Mouse (Mus musculus): ENCODE results near the gene Ccdc177.

Gene Ccdc177

DNA sequence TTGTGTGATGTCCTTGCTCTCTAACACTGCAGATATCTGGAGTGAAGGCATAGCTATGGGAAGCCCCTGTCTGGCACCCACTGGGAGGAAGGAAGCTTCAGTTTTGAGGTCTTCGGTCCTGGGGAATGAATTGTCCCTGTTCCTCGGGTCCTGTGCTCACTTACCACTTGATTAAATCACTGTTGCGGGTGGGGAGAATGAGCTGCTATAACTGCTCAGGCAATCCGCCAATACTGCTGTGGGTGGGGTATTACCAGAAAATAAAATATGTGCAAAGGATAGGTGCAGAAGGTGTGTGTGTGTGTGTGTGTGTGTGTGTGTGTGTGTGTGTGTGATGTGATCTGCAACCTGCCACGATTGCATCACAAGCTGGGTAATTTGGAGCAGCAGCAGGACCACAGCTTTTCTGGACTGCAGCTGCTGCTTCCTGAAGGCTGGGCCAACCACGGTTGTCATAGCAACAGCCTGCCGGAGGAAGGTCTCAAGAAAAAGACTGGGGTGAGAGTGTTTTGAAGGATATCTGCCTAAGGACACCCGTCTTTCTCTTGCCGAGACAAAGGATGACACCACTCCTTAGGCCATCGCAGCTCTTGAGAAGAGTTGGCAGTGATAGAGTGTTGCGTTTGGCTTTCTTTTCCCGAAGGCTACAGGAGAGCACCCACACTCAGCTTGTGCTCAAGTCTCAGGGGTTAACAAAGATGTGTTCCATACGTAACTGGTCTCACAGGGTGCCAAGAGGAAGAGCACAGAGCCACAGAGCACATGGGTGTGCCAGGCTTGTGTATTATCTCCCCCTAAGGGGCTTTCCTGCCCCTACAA, 23.8 kb downstream of the Ccdc177 start:
- peak in 1 of 2 experiments; percentile 44 for DNase-seq (ENCODE audit: low spot score in 2 of 2)

DNA sequence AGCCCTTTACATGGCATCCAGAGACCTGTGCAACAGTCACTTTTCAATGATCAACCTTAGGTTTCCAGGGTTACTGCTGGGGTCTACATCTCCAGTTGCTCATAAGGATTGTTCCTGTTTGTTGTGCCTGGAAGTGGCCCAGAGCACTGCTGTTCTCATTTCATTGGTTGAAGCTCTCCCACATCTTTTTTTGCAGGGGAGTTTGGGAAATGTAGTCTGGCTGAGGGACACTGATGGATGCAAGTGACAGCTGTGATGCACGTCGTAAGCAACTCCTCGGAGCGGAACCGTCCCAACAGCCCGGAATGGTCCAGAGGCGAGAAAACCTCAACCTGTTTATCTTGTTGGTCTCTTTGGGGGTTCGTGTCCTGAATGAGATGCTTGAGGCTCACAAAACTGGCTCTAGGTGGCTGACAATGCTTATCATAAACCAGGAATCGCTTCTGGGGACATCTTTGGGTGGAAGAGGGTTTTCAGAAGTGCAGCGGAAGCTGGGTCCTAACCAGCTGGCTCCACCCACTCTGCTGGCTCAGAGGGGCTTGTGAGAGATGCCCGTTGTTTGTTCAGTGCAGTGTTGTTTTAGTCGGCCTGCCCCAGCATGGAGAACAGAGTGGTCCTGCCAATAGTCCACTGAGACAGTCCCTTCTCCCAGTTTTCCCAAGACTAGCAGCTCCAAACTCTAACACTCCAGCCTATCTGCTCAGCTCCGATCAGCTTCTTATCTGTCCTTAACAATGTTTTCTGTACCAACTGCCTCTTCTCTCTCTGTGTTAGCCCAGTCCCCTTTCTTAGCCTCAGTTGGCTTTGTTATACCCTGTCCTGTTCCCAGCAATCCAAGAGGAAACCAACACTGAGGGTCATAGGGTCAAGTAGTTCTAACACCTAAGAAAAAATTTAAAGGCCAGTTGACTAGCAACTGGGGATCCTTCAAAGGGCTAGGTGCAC, 25.7 kb downstream of the Ccdc177 start:
- DNase-seq (ENCODE audit: low spot score in 2 of 2) = no peak

DNA sequence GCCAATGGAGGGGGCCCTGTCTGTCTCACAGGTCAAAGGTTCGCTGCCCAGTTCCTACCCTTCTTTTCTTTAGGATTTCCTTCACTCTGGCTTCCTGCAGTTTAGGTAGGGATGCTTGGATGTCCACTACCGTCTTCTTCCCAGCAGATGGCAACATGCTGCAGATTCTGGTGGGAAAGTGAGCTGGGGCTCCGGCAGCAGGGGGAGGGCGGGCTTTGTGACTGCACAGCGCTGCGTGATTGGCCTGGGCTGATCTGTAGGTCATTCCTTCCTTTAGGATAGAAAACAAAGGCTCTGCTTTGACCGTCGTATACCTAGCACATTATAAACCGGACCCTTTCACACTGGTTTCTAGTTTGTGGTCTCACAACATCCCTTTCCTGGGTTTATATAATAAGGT, 29.9 kb downstream of the Ccdc177 start:
- peak; percentile 29 to 54 for DNase-seq (ENCODE audit: low spot score in 2 of 2)

DNA sequence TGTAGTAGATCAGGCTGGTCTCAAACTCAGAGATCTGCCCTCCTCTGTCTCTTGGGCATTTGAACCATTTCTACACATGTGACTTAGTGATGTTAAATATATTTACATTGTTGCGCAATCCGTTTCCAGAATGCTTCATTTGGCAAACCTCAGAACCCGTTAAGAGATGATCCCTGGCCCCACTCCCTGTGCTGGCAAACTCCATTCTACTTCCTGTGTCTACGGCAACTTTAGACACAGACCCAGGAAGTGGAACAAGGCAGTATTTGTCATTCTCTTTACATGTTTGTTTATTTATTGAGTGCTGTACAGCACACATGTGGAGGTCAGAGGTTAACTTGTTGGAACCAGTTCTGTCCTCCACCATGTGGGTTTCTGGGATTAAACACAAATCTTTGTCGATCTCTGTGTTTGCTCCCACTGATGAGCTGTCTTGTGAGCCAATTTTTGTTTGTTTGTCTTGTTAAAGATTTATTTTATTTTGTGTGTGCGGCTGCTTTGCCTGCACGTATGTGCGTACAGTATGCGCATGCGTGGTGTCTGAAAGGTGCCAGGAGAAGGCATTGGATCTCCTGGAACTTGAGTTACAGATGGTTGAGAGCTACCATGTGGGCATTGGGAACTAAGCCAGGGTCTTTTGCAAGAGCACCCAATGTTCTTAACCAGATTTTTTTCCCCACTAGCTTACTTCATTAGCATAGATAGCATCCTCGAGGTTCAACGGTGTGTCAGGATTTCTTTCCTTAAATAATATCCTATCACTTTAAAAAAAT, 30.5 kb downstream of the Ccdc177 start:
- no peak for DNase-seq (ENCODE audit: low spot score in 2 of 2)

DNA sequence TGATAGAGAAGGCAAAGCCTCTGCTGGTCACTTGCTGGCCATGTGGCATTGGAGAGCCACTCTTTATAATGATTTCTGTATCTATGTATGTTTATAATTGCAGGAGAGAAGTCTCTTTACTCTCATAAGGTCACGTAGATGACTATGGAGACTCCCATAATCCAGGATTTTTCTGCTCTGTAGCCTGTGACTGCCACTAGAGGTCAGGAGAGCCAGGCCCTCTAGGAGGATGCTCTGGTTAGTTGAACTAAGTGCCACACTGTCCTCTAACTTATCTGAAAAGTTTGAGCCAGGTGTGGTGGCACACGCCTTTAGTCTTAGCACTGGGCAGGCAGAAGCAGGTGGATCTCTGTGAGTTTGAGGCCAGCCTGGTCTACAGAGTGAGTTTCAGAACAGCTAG, 31.7 kb downstream of the Ccdc177 start:
- no peak for DNase-seq (ENCODE audit: low spot score in 2 of 2)

DNA sequence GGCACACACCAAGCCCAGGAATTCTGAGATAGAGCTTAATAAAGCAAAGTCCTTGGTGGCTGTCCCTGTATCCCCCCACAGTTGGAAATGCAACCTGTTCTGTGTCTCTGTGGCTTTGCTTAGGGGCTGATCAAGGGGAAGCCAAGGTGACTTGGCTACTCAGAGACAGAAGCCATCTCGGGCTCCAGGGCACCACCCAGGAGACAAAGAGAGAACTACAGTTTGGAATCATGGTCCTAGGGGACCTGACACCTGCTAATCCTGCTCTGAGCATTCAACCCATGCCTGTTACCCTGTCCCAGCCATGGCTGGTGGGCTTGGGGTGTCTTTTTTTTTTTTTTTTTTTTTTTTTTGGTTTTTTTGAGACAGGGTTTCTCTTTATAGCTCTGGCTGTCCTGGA, 32.3 kb downstream of the Ccdc177 start:
- DNase-seq (ENCODE audit: low spot score in 2 of 2) = no peak

DNA sequence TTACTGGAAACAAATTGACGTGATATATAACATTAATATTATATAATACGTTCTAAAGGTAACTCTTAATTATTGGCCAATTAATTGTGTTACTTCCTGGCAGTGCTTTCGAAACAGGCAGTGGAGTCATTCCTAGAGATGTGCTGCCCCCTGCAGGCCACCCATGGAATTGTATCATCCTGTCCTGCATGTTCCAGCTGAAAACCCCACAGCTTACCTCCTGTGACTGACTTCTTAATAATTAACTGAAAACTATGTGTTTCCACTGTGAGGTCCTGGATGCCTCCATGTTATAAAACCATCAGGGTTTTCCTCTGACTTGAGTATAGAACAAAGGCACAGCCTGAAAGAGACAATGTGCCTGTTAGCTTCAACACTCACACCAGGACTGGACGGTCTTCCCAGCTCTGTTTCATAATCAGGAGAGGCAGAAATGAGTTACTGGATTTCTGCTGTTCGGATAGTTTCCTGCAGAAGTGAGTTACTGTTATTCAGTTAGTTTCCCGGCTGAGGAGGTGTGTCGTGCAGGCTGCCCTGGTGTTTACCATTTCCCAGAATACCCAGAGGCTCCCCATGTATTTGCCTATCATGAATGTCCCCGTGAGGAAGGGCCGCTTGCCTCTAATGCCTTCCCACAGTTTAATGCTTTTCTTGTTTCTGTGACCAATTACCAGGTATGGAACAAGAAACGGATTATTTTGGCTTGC, 35.5 kb downstream of the Ccdc177 start:
- peak; percentile 77 to 84 for DNase-seq (ENCODE audit: low spot score in 2 of 2)

DNA sequence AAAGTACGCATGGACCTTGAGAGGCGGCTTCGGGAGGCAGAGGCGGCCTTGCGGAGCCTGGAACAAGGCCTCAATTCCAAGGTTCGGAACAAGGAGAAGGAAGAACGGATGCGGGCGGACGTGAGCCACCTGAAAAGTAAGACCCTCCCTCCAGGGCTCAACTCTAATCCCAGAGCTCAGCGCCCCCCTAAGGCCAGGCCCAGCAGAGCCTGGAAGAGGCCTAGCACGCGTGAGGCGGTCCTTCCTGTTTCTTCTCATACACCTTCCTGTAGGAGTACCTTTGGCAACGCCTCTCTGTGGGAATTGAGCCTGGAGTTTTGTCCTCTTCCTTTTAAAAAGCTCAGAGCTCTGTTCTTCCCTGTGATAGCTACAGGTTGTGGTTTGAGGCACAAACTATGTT, 39.0 kb downstream of the Ccdc177 start:
- DNase-seq (ENCODE audit: low spot score in 2 of 2) = no peak

DNA sequence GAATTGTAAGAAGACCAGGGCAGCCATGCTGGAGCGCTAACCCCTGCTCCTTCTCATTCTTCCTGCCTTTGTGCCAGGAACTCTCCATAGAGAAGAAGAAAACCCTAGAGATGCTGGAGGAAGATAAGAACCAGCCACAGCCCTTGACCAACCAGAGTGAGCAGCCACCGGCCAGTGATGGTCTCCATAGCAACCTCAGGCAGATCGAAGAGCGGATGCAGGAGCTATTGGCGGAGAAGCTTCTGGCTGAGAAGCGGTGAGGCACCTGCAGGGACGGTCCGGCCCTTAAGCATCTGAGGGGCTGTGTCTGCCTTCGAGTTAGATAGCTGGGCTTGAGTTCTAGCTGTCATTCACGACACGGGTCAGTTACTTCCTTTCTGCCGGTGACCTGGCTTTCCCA, 40.0 kb downstream of the Ccdc177 start:
- DNase-seq (ENCODE audit: low spot score in 2 of 2) = no peak

DNA sequence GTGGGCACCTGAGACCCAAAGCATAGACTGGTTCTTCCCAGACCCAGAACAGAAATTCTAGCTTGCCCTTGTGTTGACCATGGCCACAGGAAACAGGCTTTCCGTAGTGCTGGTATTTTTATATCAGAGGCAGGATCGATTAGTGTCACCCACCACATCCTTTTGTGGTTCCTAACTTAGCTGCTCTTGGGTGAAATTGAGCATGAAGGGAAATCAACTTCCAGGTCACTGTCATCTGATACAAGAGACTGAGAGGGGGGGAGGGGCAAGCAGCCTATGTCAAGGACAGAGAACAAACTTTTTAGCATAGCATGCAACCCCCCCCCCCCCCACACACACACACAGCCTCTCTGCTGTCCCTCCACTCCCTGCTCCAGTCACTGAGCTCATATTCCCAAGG, 41.3 kb downstream of the Ccdc177 start:
- no peak for DNase-seq (ENCODE audit: low spot score in 2 of 2)

DNA sequence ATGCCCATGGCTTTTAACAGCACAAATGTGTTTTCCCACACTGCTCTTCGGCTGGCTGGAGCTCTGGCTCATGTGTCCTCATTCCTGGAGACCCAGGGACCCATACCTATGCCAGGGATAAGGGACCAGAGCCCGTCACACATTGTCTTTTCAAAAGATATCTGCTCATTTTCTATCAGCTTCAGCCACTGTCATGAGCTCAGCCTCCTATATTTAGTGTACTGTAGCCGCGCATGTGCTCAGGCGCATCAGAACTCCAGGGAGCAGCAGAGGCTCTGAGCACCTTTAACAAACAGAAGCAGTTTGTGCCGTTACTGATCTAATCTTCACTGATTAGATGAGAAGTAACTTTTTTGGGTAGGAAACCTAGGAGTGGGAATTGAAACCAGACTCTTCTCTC, 44.6 kb downstream of the Ccdc177 start:
- no peak for DNase-seq (ENCODE audit: low spot score in 2 of 2)

DNA sequence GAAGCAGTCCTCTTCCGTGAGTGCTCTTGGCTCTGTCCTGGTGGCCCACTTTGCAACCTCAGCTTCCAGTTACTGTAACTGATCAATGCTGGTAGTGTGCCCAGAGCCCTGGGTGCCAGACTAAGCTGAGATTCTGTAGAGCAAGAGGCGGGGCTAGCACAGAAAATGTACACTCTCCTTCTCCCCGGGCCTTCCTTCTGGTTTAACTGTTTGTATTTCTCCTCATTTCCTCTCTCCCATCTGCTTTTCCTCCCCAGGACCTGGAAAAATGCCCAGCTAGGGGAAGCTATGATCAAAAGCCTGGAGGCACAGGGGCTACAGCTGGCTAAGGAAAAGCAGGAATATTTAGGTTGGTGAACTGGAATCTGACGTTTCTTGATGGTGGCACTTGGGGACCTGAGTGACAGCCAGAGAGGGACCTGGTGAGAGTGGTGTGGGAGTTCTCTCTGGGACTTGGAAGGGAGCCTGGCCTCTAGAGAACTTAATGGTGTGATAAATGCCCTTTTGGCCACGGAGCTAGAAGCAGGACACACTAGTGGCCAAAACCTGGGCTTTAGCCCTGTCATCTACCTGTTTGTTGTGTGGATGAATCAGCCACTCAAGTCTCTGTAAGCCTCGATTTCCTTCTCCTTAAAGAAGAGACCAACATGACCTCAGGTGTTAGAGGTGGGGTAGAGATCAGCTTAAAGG, 53.4 kb downstream of the Ccdc177 start:
- DNase-seq (ENCODE audit: low spot score in 2 of 2) = no peak

DNA sequence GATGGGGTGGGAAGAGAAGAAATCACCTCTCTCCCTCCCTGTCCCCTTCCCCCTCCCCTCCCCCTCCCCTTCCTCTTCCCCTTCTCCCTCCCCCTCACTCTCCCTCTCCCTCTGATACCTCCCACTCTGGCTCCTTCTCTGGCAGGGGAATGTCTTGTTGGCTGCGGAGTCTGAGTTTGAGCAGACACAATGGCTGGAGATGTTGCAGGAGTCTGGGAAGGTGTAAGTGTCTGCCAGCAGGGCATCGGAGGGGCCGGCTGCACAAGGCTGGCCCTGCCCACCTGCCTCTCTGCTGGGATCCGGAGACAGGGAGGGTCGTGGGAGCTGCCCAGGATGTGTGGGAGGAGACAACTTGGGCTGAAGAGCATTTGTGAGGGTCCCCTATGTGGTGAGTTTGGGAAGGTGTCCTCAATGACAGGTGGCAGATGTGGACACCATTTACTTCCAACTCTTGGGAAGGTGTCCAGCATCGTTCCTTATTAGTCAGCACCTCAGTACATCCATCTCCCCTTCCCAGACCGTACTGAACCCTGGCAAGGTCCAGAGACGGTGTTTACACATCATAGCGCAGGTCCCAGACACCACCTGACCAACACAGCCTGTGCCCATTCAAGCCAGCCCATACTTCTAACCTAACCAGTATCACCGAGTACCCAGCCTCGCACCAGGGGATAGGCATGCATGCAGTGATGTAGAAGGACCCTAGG, 54.1 kb downstream of the Ccdc177 start:
- DNase-seq (ENCODE audit: low spot score in 2 of 2) = no peak
